Mouse (Mus musculus): ENCODE data around the gene Stk11.
"Not testable (repeated sequence)": the region's sequence is repeated elsewhere in the genome, so short reads cannot be mapped to it uniquely, and the experiment has no call there.

Gene Stk11

GRCm38 (mm10) chr10:80159561-80160454 lies 44.2 kb downstream of the Stk11 start:
- peak; percentile 98 to 99 for DNase-seq

- peak; percentile 97 for DNase-seq
These were observed 45.1 kb downstream of the Stk11 start for GRCm38 (mm10) chr10:80160455-80161371.

GRCm38 (mm10) chr10:80161522-80162242 lies 46.1 kb downstream of the Stk11 start:
- DNase-seq, result peak; percentile 61

GRCm38 (mm10) chr10:80162243-80162608 lies 46.6 kb downstream of the Stk11 start:
- DNase-seq, result no peak

GRCm38 (mm10) chr10:80162716-80163299 lies 47.2 kb downstream of the Stk11 start:
- no peak for DNase-seq

- DNase-seq, result peak in 1 of 2 experiments; percentile 24
These were observed 48.1 kb downstream of the Stk11 start for GRCm38 (mm10) chr10:80163721-80164120.

GRCm38 (mm10) chr10:80164161-80164997 lies 48.8 kb downstream of the Stk11 start:
- peak in 1 of 2 experiments; percentile 39 for DNase-seq

GRCm38 (mm10) chr10:80164998-80165344 lies 49.4 kb downstream of the Stk11 start:
- DNase-seq, result peak; percentile 98

- peak; percentile 59 to 63 for DNase-seq
These were observed 50.0 kb downstream of the Stk11 start, which contains the start of gene Cirbp for GRCm38 (mm10) chr10:80165392-80166128. TSS of gene Cirbp (plus strand) at chr10:80165985.

- not testable (repeated sequence) for DNase-seq
These were observed 50.5 kb downstream of the Stk11 start for GRCm38 (mm10) chr10:80166136-80166535.

- DNase-seq, result peak; percentile 98 to 99
These were observed 51.9 kb downstream of the Stk11 start for GRCm38 (mm10) chr10:80167460-80168037.

GRCm38 (mm10) chr10:80168038-80168661 lies 52.5 kb downstream of the Stk11 start:
- peak; percentile 95 to 97 for DNase-seq

- no peak for DNase-seq
These were observed 53.5 kb downstream of the Stk11 start for GRCm38 (mm10) chr10:80169070-80169469.

GRCm38 (mm10) chr10:80169651-80170050 lies 54.0 kb downstream of the Stk11 start:
- DNase-seq, result no peak

- no peak for DNase-seq
These were observed 54.4 kb downstream of the Stk11 start for GRCm38 (mm10) chr10:80170052-80170451.

- no peak for DNase-seq
These were observed 55.0 kb downstream of the Stk11 start for GRCm38 (mm10) chr10:80170601-80171021.

- DNase-seq, result no peak
These were observed 55.6 kb downstream of the Stk11 start for GRCm38 (mm10) chr10:80171252-80171651.

GRCm38 (mm10) chr10:80171760-80172526 lies 56.3 kb downstream of the Stk11 start:
- DNase-seq, result no peak
